Mouse (Mus musculus) liver, embryonic 12.5 days (tissue): ENCODE measurements around the gene Irs1. TPM values are rescaled to one million over a fixed set of nuclear protein-coding genes. Genes with fewer than 3 reads are reported as not detected.
A peak's percentile ranks its signal among the peaks of the same experiment; 100 is the strongest.

Source experiments
- ATAC-seq: fragments of 200-750 bp; cut with Nextera tagmentation; 2 replicates; pipeline ENCODE4 v1.8.0; 2017; ENCODE audit warnings: moderate number of reproducible peaks, mild to moderate bottlenecking, moderate library complexity
- H3K27ac ChIP-seq: fragments of 300-500 bp; sonication (generic); 2 replicates; pipeline ENCODE4 v1.5.1; 2016; ENCODE audit warnings: mild to moderate bottlenecking
- H3K27me3 ChIP-seq: fragments of 300-500 bp; sonication (generic); replicated peaks from 2 replicates; pipeline ENCODE4 v1.6.1; 2016; ENCODE audit warnings: mild to moderate bottlenecking, moderate library complexity
- H3K36me3 ChIP-seq: fragments of 300-500 bp; sonication (generic); 2 replicates; pipeline ENCODE4 v1.6.1; 2016; ENCODE audit warnings: mild to moderate bottlenecking, moderate library complexity
- H3K4me1 ChIP-seq: fragments of 300-500 bp; sonication (generic); 2 replicates; pipeline ENCODE4 v1.6.1; 2016
- H3K4me2 ChIP-seq: fragments of 300-500 bp; sonication (generic); 2 replicates; pipeline ENCODE4 v1.6.1; 2016; ENCODE audit warnings: mild to moderate bottlenecking, moderate library complexity
- H3K4me3 ChIP-seq: fragments of 300-500 bp; sonication (generic); 2 replicates; pipeline ENCODE4 v1.5.1; 2016; ENCODE audit warnings: mild to moderate bottlenecking, moderate library complexity
- H3K9ac ChIP-seq: fragments of 300-500 bp; sonication (generic); 2 replicates; pipeline ENCODE4 v1.6.1; 2016; ENCODE audit warnings: mild to moderate bottlenecking, moderate library complexity
- H3K9me3 ChIP-seq: fragments of 300-500 bp; sonication (generic); replicated peaks from 2 replicates; pipeline ENCODE4 v1.6.1; 2016; ENCODE audit warnings: mild to moderate bottlenecking, moderate library complexity
- WGBS: fragments of 180-500 bp; shearing (Covaris S2); methylation state at CpG from one replicate; pipeline ENCODE4 v1.1.7; 2016; ENCODE audit not compliant: insufficient replicate concordance; 5-methylcytosine and 5-hydroxymethylcytosine counted together
- polyA plus RNA-seq: library from polyadenylated mRNA; unstranded; fragments of >200 nt; fragmentation: Nextera tagmentation; extraction: Ambion mirVana; gene quantifications from 2 replicates; pipeline ENCODE4 v1.2.1, GENCODE M21; 2016

Irs1 gene
- polyA plus RNA-seq, 1 experiment from 2014 or later: 1.8 TPM

- no peaks in the 10 kb centered on the region for H3K9me3 ChIP-seq
- H3K27me3 ChIP-seq: peaks cover 75% of the 10 kb centered on the region
- no peak overlapping the region for H3K27ac ChIP-seq
- H3K9ac ChIP-seq: no peak overlapping the region
- ATAC-seq: no peak
- H3K4me2 ChIP-seq: peak overlapping the region; percentile 32
- H3K4me1 ChIP-seq: peaks cover 18% of the 10 kb centered on the region
- H3K4me3 ChIP-seq: peak overlapping the region; percentile 30; the same call in 1 of the 2 replicates
- H3K36me3 ChIP-seq: peaks cover 16% of the 10 kb centered on the region
- WGBS: 75% methylated on average over 16 of the region's 16 CpGs
These were observed 3.4 kb downstream of the Irs1 start for GRCm38 (mm10) chr1:82287776-82288325.

- H3K4me1 ChIP-seq: peaks cover 22% of the 10 kb centered on the region
- peaks cover 16% of the 10 kb centered on the region for H3K36me3 ChIP-seq
- no peaks in the 10 kb centered on the region for H3K9me3 ChIP-seq
- H3K9ac ChIP-seq: no peak overlapping the region
- H3K4me3 ChIP-seq: peak overlapping the region; percentile 30
- H3K27me3 ChIP-seq: peaks cover 69% of the 10 kb centered on the region
- no peak for ATAC-seq
- H3K4me2 ChIP-seq: peak overlapping the region; percentile 32
- WGBS: 64% methylated on average over 22 of the region's 22 CpGs
- no peak overlapping the region for H3K27ac ChIP-seq
These were observed 4.0 kb downstream of the Irs1 start for GRCm38 (mm10) chr1:82287052-82287775.

- no peak for ATAC-seq
- no peak overlapping the region for H3K9ac ChIP-seq
- H3K36me3 ChIP-seq: peaks cover 16% of the 10 kb centered on the region
- no peak overlapping the region for H3K27ac ChIP-seq
- WGBS: 39% methylated on average over 15 of the region's 15 CpGs
- no peaks in the 10 kb centered on the region for H3K9me3 ChIP-seq
- peak overlapping the region; percentile 32 for H3K4me2 ChIP-seq
- peak overlapping the region; percentile 30 for H3K4me3 ChIP-seq
- peaks cover 17% of the 10 kb centered on the region for H3K4me1 ChIP-seq
- peaks cover 61% of the 10 kb centered on the region for H3K27me3 ChIP-seq
These were observed 4.8 kb downstream of the Irs1 start for GRCm38 (mm10) chr1:82286190-82287051.

- Histone ChIP-seq H3K4me1 (peaks cover 13% of the 10 kb centered on the region), H3K9ac (peak overlapping the region; percentile 22; the same call in 1 of the 2 replicates), H3K27me3 (peaks cover 53% of the 10 kb centered on the region), H3K4me2 (peak overlapping the region; percentile 32), H3K36me3 (peaks cover 16% of the 10 kb centered on the region), H3K4me3 (peak overlapping the region; percentile 30), H3K9me3 (no peaks in the 10 kb centered on the region), H3K27ac (no peak overlapping the region)
- WGBS: 44% methylated on average over 5 of the region's 5 CpGs
- no peak for ATAC-seq
These were observed 5.6 kb downstream of the Irs1 start for GRCm38 (mm10) chr1:82285461-82286189.

- peak overlapping the region; percentile 63; the same call in 1 of the 2 replicates for H3K4me3 ChIP-seq
- H3K9me3 ChIP-seq: no peaks in the 10 kb centered on the region
- peaks cover 16% of the 10 kb centered on the region for H3K36me3 ChIP-seq
- ATAC-seq: no peak
- H3K9ac ChIP-seq: 0 out of 2 replicates have a peak overlapping the region, but pooled peaks have one; percentile 10
- H3K4me2 ChIP-seq: peak overlapping the region; percentile 86
- WGBS: 35% methylated on average over 4 of the region's 4 CpGs
- H3K27me3 ChIP-seq: peaks cover 41% of the 10 kb centered on the region
- H3K27ac ChIP-seq: peak overlapping the region; percentile 77
- peaks cover 13% of the 10 kb centered on the region for H3K4me1 ChIP-seq
These were observed 6.8 kb downstream of the Irs1 start for GRCm38 (mm10) chr1:82284403-82284802.

- H3K4me1 ChIP-seq: peaks cover 13% of the 10 kb centered on the region
- H3K4me2 ChIP-seq: peak overlapping the region; percentile 86
- 55% methylated on average over 1 of the region's 1 CpGs for WGBS
- ATAC-seq: no peak
- H3K27me3 ChIP-seq: peaks cover 36% of the 10 kb centered on the region
- H3K36me3 ChIP-seq: peaks cover 15% of the 10 kb centered on the region
- peak overlapping the region; percentile 63 for H3K4me3 ChIP-seq
- peak overlapping the region; percentile 77 for H3K27ac ChIP-seq
- peak overlapping the region; percentile 79; the same call in 1 of the 2 replicates for H3K9ac ChIP-seq
- H3K9me3 ChIP-seq: no peaks in the 10 kb centered on the region
These were observed 7.3 kb downstream of the Irs1 start for GRCm38 (mm10) chr1:82283901-82284301.

- H3K4me1 ChIP-seq: peaks cover 13% of the 10 kb centered on the region
- no peaks in the 10 kb centered on the region for H3K9me3 ChIP-seq
- peak overlapping the region; percentile 86 for H3K4me2 ChIP-seq
- peaks cover 7% of the 10 kb centered on the region for H3K36me3 ChIP-seq
- peak overlapping the region; percentile 77 for H3K27ac ChIP-seq
- peaks cover 28% of the 10 kb centered on the region for H3K27me3 ChIP-seq
- WGBS: under 1% methylated on average over 35 of the region's 35 CpGs
- peak; percentile 99 for ATAC-seq
- peak overlapping the region; percentile 79 for H3K9ac ChIP-seq
- H3K4me3 ChIP-seq: peak overlapping the region; percentile 63
These were observed 8.1 kb downstream of the Irs1 start for GRCm38 (mm10) chr1:82282992-82283611.

- H3K27ac ChIP-seq: no peak overlapping the region
- no peak overlapping the region for H3K4me3 ChIP-seq
- WGBS: 63% methylated on average over 6 of the region's 6 CpGs
These were observed 9.4 kb downstream of the Irs1 start for GRCm38 (mm10) chr1:82281823-82282222.

GRCm38 (mm10) chr1:82279768-82280167 is 11.4 kb downstream of the Irs1 start:
- H3K9ac ChIP-seq: no peak overlapping the region
- no peak overlapping the region for H3K4me3 ChIP-seq
- H3K9me3 ChIP-seq: no peaks in the 10 kb centered on the region
- WGBS: 79% methylated on average over 1 of the region's 1 CpGs
- H3K4me2 ChIP-seq: no peak overlapping the region
- peaks cover 2% of the 10 kb centered on the region; the same call in 1 of the 2 replicates for H3K36me3 ChIP-seq
- peaks cover 13% of the 10 kb centered on the region for H3K4me1 ChIP-seq
- H3K27me3 ChIP-seq: no peaks in the 10 kb centered on the region; the same call in 1 of the 2 replicates
- no peak for ATAC-seq
- H3K27ac ChIP-seq: no peak overlapping the region

More at GRCm38 (mm10) chr1:82281823-82282222, 9.4 kb downstream of the Irs1 start:
- no peak overlapping the region for H3K9ac ChIP-seq
- peaks cover 15% of the 10 kb centered on the region for H3K27me3 ChIP-seq
- no peaks in the 10 kb centered on the region for H3K9me3 ChIP-seq
- no peak overlapping the region for H3K4me2 ChIP-seq
- H3K4me1 ChIP-seq: peaks cover 13% of the 10 kb centered on the region
- H3K36me3 ChIP-seq: peaks cover 2% of the 10 kb centered on the region; the same call in 1 of the 2 replicates
- no peak for ATAC-seq

- Histone ChIP-seq H3K4me1 (no peaks in the 10 kb centered on the region), H3K27me3 (peaks cover 3% of the 10 kb centered on the region; the same call in 1 of the 2 replicates), H3K27ac (no peak overlapping the region), H3K4me2 (no peak overlapping the region), H3K9ac (no peak overlapping the region), H3K9me3 (no peaks in the 10 kb centered on the region), H3K36me3 (peaks cover 7% of the 10 kb centered on the region), H3K4me3 (no peak overlapping the region)
- no peak for ATAC-seq
- 37% methylated on average over 1 of the region's 1 CpGs for WGBS
These were observed 16.9 kb downstream of the Irs1 start for GRCm38 (mm10) chr1:82274361-82274760.

- Histone ChIP-seq H3K27me3 (peaks cover 3% of the 10 kb centered on the region; the same call in 1 of the 2 replicates), H3K9ac (no peak overlapping the region), H3K4me2 (no peak overlapping the region), H3K36me3 (peaks cover 7% of the 10 kb centered on the region), H3K4me1 (no peaks in the 10 kb centered on the region), H3K4me3 (no peak overlapping the region), H3K27ac (no peak overlapping the region), H3K9me3 (no peaks in the 10 kb centered on the region)
- ATAC-seq: no peak
- 60% methylated on average over 6 of the region's 6 CpGs for WGBS
These were observed 17.7 kb downstream of the Irs1 start for GRCm38 (mm10) chr1:82273529-82273928.
